Mouse (Mus musculus): Measurements from ENCODE around the gene Slx4. TPM values are rescaled to one million over a fixed set of nuclear protein-coding genes. Genes with fewer than 3 reads are reported as not detected.
"Not testable (repeated sequence)": the region's sequence is repeated elsewhere in the genome, so short reads cannot be mapped to it uniquely, and the experiment has no call there.

The Slx4 gene
- polyA plus RNA-seq, 1 experiment from 2014 or later = 30.4 TPM

GRCm38 (mm10) chr16:3983146-3983700, 20.3 kb downstream of the Slx4 start:
- 67% methylated on average over 7 of the region's 7 CpGs for WGBS
- Histone ChIP-seq H3K36me3 (peaks cover 97% of the 10 kb centered on the region), H3K9ac (no peak overlapping the region), H3K27me3 (replicated peaks) (no peaks in the 10 kb centered on the region), H3K4me2 (replicated peaks) (no peak overlapping the region), H3K9me3 (no peaks in the 10 kb centered on the region), H3K4me3 (no peak overlapping the region), H3K27ac (no peak overlapping the region), H3K4me1 (no peaks in the 10 kb centered on the region)
- no peak for ATAC-seq (ENCODE audit: low FRiP score, low read depth)

GRCm38 (mm10) chr16:3982173-3982572, 21.4 kb downstream of the Slx4 start:
- Histone ChIP-seq H3K27ac (no peak overlapping the region), H3K9me3 (no peaks in the 10 kb centered on the region), H3K4me3 (no peak overlapping the region), H3K36me3 (peaks cover 90% of the 10 kb centered on the region), H3K4me1 (no peaks in the 10 kb centered on the region), H3K27me3 (replicated peaks) (no peaks in the 10 kb centered on the region), H3K4me2 (replicated peaks) (no peak overlapping the region), H3K9ac (no peak overlapping the region)
- ATAC-seq (ENCODE audit: low FRiP score, low read depth) = no peak
- WGBS = 92% methylated on average over 4 of the region's 4 CpGs

- WGBS = 60% methylated on average over 3 of the region's 3 CpGs
- H3K4me2 ChIP-seq (replicated peaks) = no peak overlapping the region
- H3K9ac ChIP-seq = no peak overlapping the region
- H3K9me3 ChIP-seq = no peaks in the 10 kb centered on the region
- no peak overlapping the region for H3K27ac ChIP-seq
- ATAC-seq (ENCODE audit: low FRiP score, low read depth) = no peak
- no peak overlapping the region for H3K4me3 ChIP-seq
- H3K4me1 ChIP-seq = no peaks in the 10 kb centered on the region
- H3K27me3 ChIP-seq (replicated peaks) = no peaks in the 10 kb centered on the region
- peaks cover 37% of the 10 kb centered on the region for H3K36me3 ChIP-seq
These were observed 26.9 kb downstream of the Slx4 start for GRCm38 (mm10) chr16:3976712-3977111.

- no peaks in the 10 kb centered on the region for H3K4me1 ChIP-seq
- no peak within 1 kb of the TSS for H3K27ac ChIP-seq
- peaks cover 32% of the 10 kb centered on the region for H3K36me3 ChIP-seq
- no peak within 1 kb of the TSS for H3K4me3 ChIP-seq
- no peak for ATAC-seq (ENCODE audit: low FRiP score, low read depth)
- no peak within 1 kb of the TSS for H3K9ac ChIP-seq
- H3K9me3 ChIP-seq = no peaks in the 10 kb centered on the region
- H3K27me3 ChIP-seq (replicated peaks) = no peaks in the 10 kb centered on the region
- WGBS = 77% methylated on average over 4 of the region's 4 CpGs
- H3K4me2 ChIP-seq (replicated peaks) = no peak within 1 kb of the TSS
These were observed 27.3 kb downstream of the Slx4 start, which contains the start of gene Nlrc3 for GRCm38 (mm10) chr16:3976251-3976671. Gene Nlrc3 (minus strand): TSS chr16:3976632.

- H3K4me3 ChIP-seq = no peak overlapping the region
- no peaks in the 10 kb centered on the region for H3K4me1 ChIP-seq
- no peak overlapping the region for H3K27ac ChIP-seq
- whole genome bisulfite sequencing = 91% methylated on average over 7 of the region's 7 CpGs
- no peaks in the 10 kb centered on the region for H3K9me3 ChIP-seq
- H3K27me3 ChIP-seq (replicated peaks) = no peaks in the 10 kb centered on the region
- no peak for ATAC-seq (ENCODE audit: low FRiP score, low read depth)
- no peak overlapping the region for H3K4me2 ChIP-seq (replicated peaks)
- H3K9ac ChIP-seq = no peak overlapping the region
- peaks cover 26% of the 10 kb centered on the region for H3K36me3 ChIP-seq
These were observed 27.9 kb downstream of the Slx4 start for GRCm38 (mm10) chr16:3975658-3976057.

- not testable (repeated sequence) for H3K27ac ChIP-seq; ATAC-seq (ENCODE audit: low FRiP score, low read depth); H3K4me2 ChIP-seq (replicated peaks); H3K4me3 ChIP-seq; H3K9ac ChIP-seq; H3K27me3 ChIP-seq (replicated peaks); H3K9me3 ChIP-seq; H3K4me1 ChIP-seq
- 90% methylated on average over 19 of the region's 19 CpGs for WGBS
- peaks cover 14% of the 10 kb centered on the region for H3K36me3 ChIP-seq
These were observed 29.1 kb downstream of the Slx4 start for GRCm38 (mm10) chr16:3974456-3974855.

- Histone ChIP-seq H3K27ac (no peak overlapping the region), H3K4me2 (replicated peaks) (no peak overlapping the region), H3K9ac (no peak overlapping the region), H3K36me3 (no peaks in the 10 kb centered on the region), H3K27me3 (replicated peaks) (no peaks in the 10 kb centered on the region), H3K9me3 (no peaks in the 10 kb centered on the region), H3K4me1 (no peaks in the 10 kb centered on the region), H3K4me3 (no peak overlapping the region)
- WGBS = 85% methylated on average over 3 of the region's 3 CpGs
- no peak for ATAC-seq (ENCODE audit: low FRiP score, low read depth)
These were observed 38.0 kb downstream of the Slx4 start for GRCm38 (mm10) chr16:3965534-3965933.

GRCm38 (mm10) chr16:3964990-3965389, 38.6 kb downstream of the Slx4 start:
- 80% methylated on average over 10 of the region's 10 CpGs for WGBS
- Histone ChIP-seq H3K9me3 (no peaks in the 10 kb centered on the region), H3K27ac (no peak overlapping the region), H3K4me1 (no peaks in the 10 kb centered on the region), H3K9ac (no peak overlapping the region), H3K36me3 (no peaks in the 10 kb centered on the region), H3K4me3 (no peak overlapping the region), H3K27me3 (replicated peaks) (no peaks in the 10 kb centered on the region), H3K4me2 (replicated peaks) (no peak overlapping the region)
- ATAC-seq (ENCODE audit: low FRiP score, low read depth) = no peak

- no peaks in the 10 kb centered on the region for H3K27me3 ChIP-seq (replicated peaks)
- no peak overlapping the region for H3K27ac ChIP-seq
- H3K36me3 ChIP-seq = no peaks in the 10 kb centered on the region
- H3K4me3 ChIP-seq = no peak overlapping the region
- no peak overlapping the region for H3K4me2 ChIP-seq (replicated peaks)
- H3K9ac ChIP-seq = no peak overlapping the region
- ATAC-seq (ENCODE audit: low FRiP score, low read depth) = no peak
- H3K4me1 ChIP-seq = no peaks in the 10 kb centered on the region
- 69% methylated on average over 2 of the region's 2 CpGs for WGBS
- no peaks in the 10 kb centered on the region for H3K9me3 ChIP-seq
These were observed 44.3 kb downstream of the Slx4 start for GRCm38 (mm10) chr16:3959261-3959660.

- no peaks in the 10 kb centered on the region for H3K27me3 ChIP-seq (replicated peaks)
These were observed 47.2 kb downstream of the Slx4 start for GRCm38 (mm10) chr16:3956369-3956768.

GRCm38 (mm10) chr16:3951141-3951540, 52.4 kb downstream of the Slx4 start:
- Histone ChIP-seq H3K4me3 (no peak overlapping the region), H3K4me1 (no peaks in the 10 kb centered on the region), H3K4me2 (replicated peaks) (no peak overlapping the region), H3K9me3 (no peaks in the 10 kb centered on the region), H3K36me3 (no peaks in the 10 kb centered on the region), H3K27me3 (replicated peaks) (no peaks in the 10 kb centered on the region), H3K27ac (no peak overlapping the region), H3K9ac (no peak overlapping the region)
- 95% methylated on average over 1 of the region's 1 CpGs for WGBS
- ATAC-seq (ENCODE audit: low FRiP score, low read depth) = no peak

More at GRCm38 (mm10) chr16:3956369-3956768, 47.2 kb downstream of the Slx4 start:
- Histone ChIP-seq H3K9me3 (no peaks in the 10 kb centered on the region), H3K4me3 (no peak overlapping the region), H3K27ac (no peak overlapping the region), H3K4me1 (no peaks in the 10 kb centered on the region), H3K4me2 (replicated peaks) (no peak overlapping the region), H3K9ac (no peak overlapping the region), H3K36me3 (no peaks in the 10 kb centered on the region)
- no peak for ATAC-seq (ENCODE audit: low FRiP score, low read depth)
- WGBS = 89% methylated on average over 6 of the region's 6 CpGs

GRCm38 (mm10) chr16:3934701-3935100, 68.9 kb downstream of the Slx4 start:
- H3K4me3 ChIP-seq = no peak overlapping the region
- no peaks in the 10 kb centered on the region for H3K9me3 ChIP-seq
- no peak for ATAC-seq (ENCODE audit: low FRiP score, low read depth)
- H3K4me2 ChIP-seq (replicated peaks) = no peak overlapping the region
- no peaks in the 10 kb centered on the region for H3K27me3 ChIP-seq (replicated peaks)
- no peak overlapping the region for H3K9ac ChIP-seq
- peaks cover 62% of the 10 kb centered on the region for H3K36me3 ChIP-seq
- 94% methylated on average over 4 of the region's 4 CpGs for WGBS
- no peaks in the 10 kb centered on the region for H3K4me1 ChIP-seq
- H3K27ac ChIP-seq = no peak overlapping the region

GRCm38 (mm10) chr16:3934091-3934490, 69.5 kb downstream of the Slx4 start:
- H3K4me1 ChIP-seq = no peaks in the 10 kb centered on the region
- H3K4me3 ChIP-seq = no peak overlapping the region
- H3K9ac ChIP-seq = no peak overlapping the region
- H3K4me2 ChIP-seq (replicated peaks) = no peak overlapping the region
- no peak for ATAC-seq (ENCODE audit: low FRiP score, low read depth)
- no peaks in the 10 kb centered on the region for H3K27me3 ChIP-seq (replicated peaks)
- WGBS = 98% methylated on average over 1 of the region's 1 CpGs
- peaks cover 66% of the 10 kb centered on the region for H3K36me3 ChIP-seq
- H3K27ac ChIP-seq = no peak overlapping the region
- no peaks in the 10 kb centered on the region for H3K9me3 ChIP-seq

All from neural tube, embryonic 12.5 days (tissue).